Mouse (Mus musculus) intestine, postnatal 0 days (tissue): Measurements from ENCODE around the gene Idh3a. TPM values are rescaled to one million over a fixed set of nuclear protein-coding genes. Genes with fewer than 3 reads are reported as not detected.

Source experiments
- ATAC-seq: fragments of 200-750 bp; cut with Nextera tagmentation; 2 replicates; pipeline ENCODE4 v1.8.0; 2017; ENCODE audit warnings: mild to moderate bottlenecking, moderate TSS enrichment, moderate library complexity
- H3K27ac ChIP-seq: fragments of 300-500 bp; sonication (generic); 2 replicates; pipeline ENCODE4 v1.5.1; 2014; ENCODE audit warnings: mild to moderate bottlenecking, low read depth, low read length, moderate library complexity
- H3K27me3 ChIP-seq: fragments of 300-500 bp; sonication (generic); replicated peaks from 2 replicates; pipeline ENCODE4 v1.6.1; 2014; ENCODE audit warnings: low read length, mixed read lengths; ENCODE audit not compliant: control insufficient read depth, insufficient read depth
- H3K36me3 ChIP-seq: fragments of 300-500 bp; sonication (generic); 2 replicates; pipeline ENCODE4 v1.6.1; 2014; ENCODE audit warnings: mild to moderate bottlenecking, moderate library complexity; ENCODE audit not compliant: control insufficient read depth, insufficient read depth
- H3K4me1 ChIP-seq: fragments of 300-500 bp; sonication (generic); replicated peaks from 2 replicates; pipeline ENCODE4 v1.6.1; 2014; ENCODE audit warnings: antibody characterized with exemption, low read length, mixed read lengths; ENCODE audit not compliant: control insufficient read depth, insufficient read depth
- H3K4me2 ChIP-seq: fragments of 300-500 bp; sonication (generic); replicated peaks from 2 replicates; pipeline ENCODE4 v1.6.1; 2014; ENCODE audit warnings: low read depth, mild to moderate bottlenecking, moderate library complexity
- H3K4me3 ChIP-seq: fragments of 300-500 bp; sonication (generic); 2 replicates; pipeline ENCODE4 v1.5.1; 2014; ENCODE audit warnings: low read depth, low read length
- H3K9ac ChIP-seq: fragments of 300-500 bp; sonication (generic); 2 replicates; pipeline ENCODE4 v1.6.1; 2014; ENCODE audit warnings: mild to moderate bottlenecking, low read depth, low read length
- H3K9me3 ChIP-seq: fragments of 300-500 bp; sonication (generic); 2 replicates; pipeline ENCODE4 v1.6.1; 2016; ENCODE audit warnings: mixed run types; ENCODE audit not compliant: control insufficient read depth
- CTCF ChIP-seq: sonication (generic); IDR thresholded peaks from 2 replicates; pipeline ENCODE4 v1.5.1; 2016; ENCODE audit warnings: low read depth, mild to moderate bottlenecking, control low read depth, antibody characterized with exemption, moderate library complexity
- WGBS: fragments of 180-500 bp; shearing (Covaris S2); extraction: QIAGEN DNeasy Blood & Tissue Kit; methylation state at CpG from one replicate; pipeline ENCODE4 v1.1.7; 2014; 5-methylcytosine and 5-hydroxymethylcytosine counted together
- polyA plus RNA-seq: library from polyadenylated mRNA; unstranded; fragments of >200 nt; fragmentation: Nextera tagmentation; extraction: Ambion mirVana; gene quantifications from 2 replicates; pipeline ENCODE4 v1.2.1, GENCODE M21; 2015

Gene Idh3a
- polyA plus RNA-seq, 1 experiment from 2014 or later = 137 TPM

- H3K4me1 ChIP-seq = no peaks in the 10 kb centered on the region
- no peak overlapping the region for H3K27ac ChIP-seq
- 57% methylated on average over 2 of the region's 2 CpGs for WGBS
- TF ChIP-seq CTCF = no peak
- H3K4me2 ChIP-seq = no peak overlapping the region
- no peaks in the 10 kb centered on the region for H3K27me3 ChIP-seq
- H3K9ac ChIP-seq = no peak overlapping the region
- no peaks in the 10 kb centered on the region for H3K36me3 ChIP-seq
- ATAC-seq = no peak
- no peaks in the 10 kb centered on the region for H3K9me3 ChIP-seq
- H3K4me3 ChIP-seq = no peak overlapping the region
Observed at GRCm38 (mm10) chr9:54642149-54642548, 56.0 kb downstream of the Idh3a start.

- 59% methylated on average over 4 of the region's 4 CpGs for WGBS
- no peaks in the 10 kb centered on the region for H3K36me3 ChIP-seq
- no peak overlapping the region for H3K9ac ChIP-seq
- H3K9me3 ChIP-seq = no peaks in the 10 kb centered on the region
- no peaks in the 10 kb centered on the region for H3K4me1 ChIP-seq
- no peak for ATAC-seq
- H3K27me3 ChIP-seq = no peaks in the 10 kb centered on the region
- no peak overlapping the region for H3K4me3 ChIP-seq
- H3K27ac ChIP-seq = no peak overlapping the region
- no peak overlapping the region for H3K4me2 ChIP-seq
- no peak for TF ChIP-seq CTCF
Observed at GRCm38 (mm10) chr9:54642556-54642955, 56.4 kb downstream of the Idh3a start.

GRCm38 (mm10) chr9:54643179-54643578 is 57.0 kb downstream of the Idh3a start:
- no peak for TF ChIP-seq CTCF
- Histone ChIP-seq H3K27ac (no peak overlapping the region), H3K4me3 (no peak overlapping the region), H3K4me1 (no peaks in the 10 kb centered on the region), H3K36me3 (no peaks in the 10 kb centered on the region), H3K4me2 (no peak overlapping the region), H3K27me3 (no peaks in the 10 kb centered on the region), H3K9ac (no peak overlapping the region), H3K9me3 (no peaks in the 10 kb centered on the region)
- WGBS = 75% methylated on average over 7 of the region's 7 CpGs
- no peak for ATAC-seq

- TF ChIP-seq CTCF = no peak
- WGBS = 81% methylated on average over 6 of the region's 6 CpGs
- H3K4me2 ChIP-seq = no peak overlapping the region
- H3K36me3 ChIP-seq = no peaks in the 10 kb centered on the region
- H3K27ac ChIP-seq = no peak overlapping the region
- H3K4me1 ChIP-seq = no peaks in the 10 kb centered on the region
- H3K4me3 ChIP-seq = no peak overlapping the region
- H3K27me3 ChIP-seq = no peaks in the 10 kb centered on the region
- H3K9ac ChIP-seq = no peak overlapping the region
- no peak for ATAC-seq
- no peaks in the 10 kb centered on the region for H3K9me3 ChIP-seq
Observed at GRCm38 (mm10) chr9:54645530-54645929, 59.4 kb downstream of the Idh3a start.

- Histone ChIP-seq H3K4me3 (no peak overlapping the region), H3K4me1 (no peaks in the 10 kb centered on the region), H3K27me3 (no peaks in the 10 kb centered on the region), H3K9me3 (no peaks in the 10 kb centered on the region), H3K9ac (no peak overlapping the region), H3K27ac (no peak overlapping the region), H3K36me3 (no peaks in the 10 kb centered on the region), H3K4me2 (no peak overlapping the region)
- ATAC-seq = no peak
- WGBS = 66% methylated on average over 9 of the region's 9 CpGs
- TF ChIP-seq CTCF = no peak
Observed at GRCm38 (mm10) chr9:54646252-54646651, 60.1 kb downstream of the Idh3a start.

GRCm38 (mm10) chr9:54647456-54647855 is 61.3 kb downstream of the Idh3a start:
- no peak for TF ChIP-seq CTCF
- Histone ChIP-seq H3K9me3 (no peaks in the 10 kb centered on the region), H3K4me3 (no peak overlapping the region), H3K4me2 (no peak overlapping the region), H3K36me3 (no peaks in the 10 kb centered on the region), H3K4me1 (no peaks in the 10 kb centered on the region), H3K27me3 (no peaks in the 10 kb centered on the region), H3K9ac (no peak overlapping the region), H3K27ac (no peak overlapping the region)
- ATAC-seq = no peak
- 45% methylated on average over 2 of the region's 2 CpGs for WGBS

GRCm38 (mm10) chr9:54649360-54649759 is 63.2 kb downstream of the Idh3a start:
- Histone ChIP-seq H3K36me3 (no peaks in the 10 kb centered on the region), H3K27me3 (no peaks in the 10 kb centered on the region), H3K9ac (no peak overlapping the region), H3K4me2 (no peak overlapping the region), H3K9me3 (no peaks in the 10 kb centered on the region), H3K4me1 (no peaks in the 10 kb centered on the region), H3K27ac (no peak overlapping the region), H3K4me3 (no peak overlapping the region)
- no peak for ATAC-seq
- TF ChIP-seq CTCF = no peak
- 63% methylated on average over 1 of the region's 1 CpGs for WGBS
